Mouse (Mus musculus) heart, embryonic 13.5 days (tissue): ENCODE measurements around the gene Gm49394. TPM values are rescaled to one million over a fixed set of nuclear protein-coding genes. Genes with fewer than 3 reads are reported as not detected.

ENCODE experiments used
- ATAC-seq: fragments of 200-750 bp; cut with Nextera tagmentation; 2 replicates; pipeline ENCODE4 v1.8.0; 2017; ENCODE audit warnings: moderate TSS enrichment; ENCODE audit not compliant: insufficient number of reproducible peaks, low FRiP score, low TSS enrichment; ENCODE audit errors: extremely low read depth
- H3K27ac ChIP-seq: fragments of 300-500 bp; sonication (generic); replicated peaks from 2 replicates; pipeline ENCODE4 v1.5.1; 2015; ENCODE audit warnings: moderate library complexity, mild to moderate bottlenecking, inconsistent platforms
- H3K27me3 ChIP-seq: fragments of 300-500 bp; sonication (generic); replicated peaks from 2 replicates; pipeline ENCODE4 v1.6.1; 2015; ENCODE audit warnings: mild to moderate bottlenecking, inconsistent platforms
- H3K36me3 ChIP-seq: fragments of 300-500 bp; sonication (generic); 2 replicates; pipeline ENCODE4 v1.6.1; 2015; ENCODE audit warnings: mild to moderate bottlenecking, inconsistent platforms
- H3K4me1 ChIP-seq: fragments of 300-500 bp; sonication (generic); 2 replicates; pipeline ENCODE4 v1.6.1; 2015; ENCODE audit warnings: inconsistent platforms
- H3K4me2 ChIP-seq: fragments of 300-500 bp; sonication (generic); 2 replicates; pipeline ENCODE4 v1.6.1; 2015; ENCODE audit warnings: inconsistent platforms, mild to moderate bottlenecking, moderate library complexity
- H3K4me3 ChIP-seq: fragments of 300-500 bp; sonication (generic); 2 replicates; pipeline ENCODE4 v1.5.1; 2015; ENCODE audit warnings: moderate library complexity, mild to moderate bottlenecking, inconsistent platforms
- H3K9ac ChIP-seq: fragments of 300-500 bp; sonication (generic); 2 replicates; pipeline ENCODE4 v1.6.1; 2015; ENCODE audit warnings: inconsistent platforms, mild to moderate bottlenecking, moderate library complexity
- H3K9me3 ChIP-seq: fragments of 300-500 bp; sonication (generic); 2 replicates; pipeline ENCODE4 v1.6.1; 2016; ENCODE audit warnings: inconsistent platforms
- WGBS: fragments of 180-500 bp; shearing (Covaris S2); methylation state at CpG from one replicate; pipeline ENCODE4 v1.1.7; 2015; ENCODE audit warnings: mixed read lengths; 5-methylcytosine and 5-hydroxymethylcytosine counted together
- polyA plus RNA-seq: library from polyadenylated mRNA; unstranded; fragments of >200 nt; fragmentation: Nextera tagmentation; extraction: Ambion mirVana; gene quantifications from 2 replicates; pipeline ENCODE4 v1.2.1, GENCODE M21; 2015

Gm49394 gene
- polyA plus RNA-seq = 0.04 and 0.05 TPM in 2 replicates

- H3K9me3 ChIP-seq = peaks cover 38% of the 10 kb centered on the region
- H3K9ac ChIP-seq = no peak within 1 kb of the TSS
- no peak within 1 kb of the TSS for H3K4me3 ChIP-seq
- no peak within 1 kb of the TSS for H3K27ac ChIP-seq
- peaks cover 19% of the 10 kb centered on the region for H3K27me3 ChIP-seq
- peaks cover 54% of the 10 kb centered on the region for H3K36me3 ChIP-seq
- no peak for ATAC-seq
- 0 out of 2 replicates have a peak, but pooled peaks cover 9% of the 10 kb centered on the region for H3K4me1 ChIP-seq
- WGBS = 76% methylated on average over 23 of the region's 23 CpGs
- H3K4me2 ChIP-seq = no peak within 1 kb of the TSS
These were observed at the start of gene Gm49394 for GRCm38 (mm10) chr7:142669751-142670625. Gene Gm49394 (minus strand): TSS chr7:142669942.

- Histone ChIP-seq H3K4me3 (peak overlapping the region; percentile 32), H3K27me3 (no peaks in the 10 kb centered on the region), H3K4me2 (peak overlapping the region; percentile 65), H3K36me3 (no peaks in the 10 kb centered on the region), H3K4me1 (no peaks in the 10 kb centered on the region), H3K9me3 (no peaks in the 10 kb centered on the region), H3K9ac (peak overlapping the region; percentile 71), H3K27ac (no peak overlapping the region)
- 15% methylated on average over 8 of the region's 8 CpGs for WGBS
- no peak for ATAC-seq
These were observed 45.2 kb upstream of the Gm49394 start for GRCm38 (mm10) chr7:142714783-142715498.

- Histone ChIP-seq H3K4me1 (no peaks in the 10 kb centered on the region), H3K36me3 (no peaks in the 10 kb centered on the region), H3K4me2 (no peak overlapping the region), H3K9me3 (no peaks in the 10 kb centered on the region), H3K9ac (no peak overlapping the region), H3K4me3 (no peak overlapping the region), H3K27me3 (no peaks in the 10 kb centered on the region), H3K27ac (no peak overlapping the region)
- no peak for ATAC-seq
- WGBS = 83% methylated on average over 2 of the region's 2 CpGs
These were observed 37.1 kb upstream of the Gm49394 start for GRCm38 (mm10) chr7:142706873-142707272.

GRCm38 (mm10) chr7:142699334-142699860 is 29.7 kb upstream of the Gm49394 start:
- no peak for ATAC-seq
- WGBS = 54% methylated on average over 5 of the region's 5 CpGs
- Histone ChIP-seq H3K27me3 (no peaks in the 10 kb centered on the region), H3K27ac (no peak overlapping the region), H3K9ac (no peak overlapping the region), H3K4me2 (no peak overlapping the region), H3K4me3 (no peak overlapping the region), H3K36me3 (no peaks in the 10 kb centered on the region), H3K4me1 (no peaks in the 10 kb centered on the region), H3K9me3 (no peaks in the 10 kb centered on the region)

- Histone ChIP-seq H3K36me3 (no peaks in the 10 kb centered on the region), H3K4me3 (no peak overlapping the region), H3K27me3 (no peaks in the 10 kb centered on the region), H3K4me2 (no peak overlapping the region), H3K4me1 (0 out of 2 replicates have a peak, but pooled peaks cover 4% of the 10 kb centered on the region), H3K9ac (no peak overlapping the region), H3K9me3 (no peaks in the 10 kb centered on the region), H3K27ac (no peak overlapping the region)
- ATAC-seq = no peak
- WGBS = 81% methylated on average over 3 of the region's 3 CpGs
These were observed 8.9 kb upstream of the Gm49394 start for GRCm38 (mm10) chr7:142678611-142679010.

- Histone ChIP-seq H3K9me3 (peaks cover 14% of the 10 kb centered on the region), H3K27me3 (no peaks in the 10 kb centered on the region), H3K4me1 (0 out of 2 replicates have a peak, but pooled peaks cover 4% of the 10 kb centered on the region), H3K4me2 (no peak overlapping the region), H3K9ac (no peak overlapping the region), H3K36me3 (peaks cover 6% of the 10 kb centered on the region; the same call in 1 of the 2 replicates), H3K4me3 (no peak overlapping the region), H3K27ac (no peak overlapping the region)
- 4% methylated on average over 3 of the region's 3 CpGs for WGBS
- no peak for ATAC-seq
These were observed 5.9 kb upstream of the Gm49394 start for GRCm38 (mm10) chr7:142675644-142676043.

GRCm38 (mm10) chr7:142675141-142675540 is 5.4 kb upstream of the Gm49394 start:
- Histone ChIP-seq H3K9ac (no peak overlapping the region), H3K4me3 (no peak overlapping the region), H3K27ac (no peak overlapping the region), H3K27me3 (no peaks in the 10 kb centered on the region), H3K4me1 (0 out of 2 replicates have a peak, but pooled peaks cover 4% of the 10 kb centered on the region), H3K36me3 (peaks cover 6% of the 10 kb centered on the region), H3K4me2 (no peak overlapping the region), H3K9me3 (peaks cover 18% of the 10 kb centered on the region)
- no peak for ATAC-seq
- 66% methylated on average over 6 of the region's 6 CpGs for WGBS

- WGBS = 15% methylated on average over 4 of the region's 4 CpGs
- H3K27ac ChIP-seq = no peak overlapping the region
- no peaks in the 10 kb centered on the region for H3K27me3 ChIP-seq
- peaks cover 36% of the 10 kb centered on the region for H3K36me3 ChIP-seq
- no peak overlapping the region for H3K9ac ChIP-seq
- 0 out of 2 replicates have a peak, but pooled peaks cover 4% of the 10 kb centered on the region for H3K4me1 ChIP-seq
- ATAC-seq = no peak
- H3K4me2 ChIP-seq = no peak overlapping the region
- H3K4me3 ChIP-seq = no peak overlapping the region
- peaks cover 38% of the 10 kb centered on the region for H3K9me3 ChIP-seq
These were observed 2.4 kb upstream of the Gm49394 start for GRCm38 (mm10) chr7:142672120-142672519.

GRCm38 (mm10) chr7:142671067-142671466 is 1.3 kb upstream of the Gm49394 start:
- Histone ChIP-seq H3K4me1 (0 out of 2 replicates have a peak, but pooled peaks cover 4% of the 10 kb centered on the region), H3K36me3 (peaks cover 46% of the 10 kb centered on the region), H3K27ac (no peak overlapping the region), H3K9ac (no peak overlapping the region), H3K4me2 (no peak overlapping the region), H3K9me3 (peaks cover 38% of the 10 kb centered on the region), H3K4me3 (no peak overlapping the region), H3K27me3 (peaks cover 8% of the 10 kb centered on the region)
- WGBS = 91% methylated on average over 1 of the region's 1 CpGs
- ATAC-seq = no peak

GRCm38 (mm10) chr7:142668328-142668727 is 1.4 kb downstream of the Gm49394 start:
- peaks cover 35% of the 10 kb centered on the region for H3K27me3 ChIP-seq
- no peak overlapping the region for H3K27ac ChIP-seq
- H3K4me1 ChIP-seq = peaks cover 21% of the 10 kb centered on the region; the same call in 1 of the 2 replicates
- WGBS = 100% methylated on average over 1 of the region's 1 CpGs
- no peak overlapping the region for H3K4me2 ChIP-seq
- no peak overlapping the region for H3K9ac ChIP-seq
- peaks cover 38% of the 10 kb centered on the region for H3K9me3 ChIP-seq
- no peak for ATAC-seq
- peaks cover 54% of the 10 kb centered on the region for H3K36me3 ChIP-seq
- no peak overlapping the region for H3K4me3 ChIP-seq

- H3K36me3 ChIP-seq = peaks cover 54% of the 10 kb centered on the region
- no peak overlapping the region for H3K4me2 ChIP-seq
These were observed 2.2 kb downstream of the Gm49394 start for GRCm38 (mm10) chr7:142667521-142667920.

More at GRCm38 (mm10) chr7:142667521-142667920, 2.2 kb downstream of the Gm49394 start:
- Histone ChIP-seq H3K9me3 (peaks cover 38% of the 10 kb centered on the region), H3K27ac (no peak overlapping the region), H3K27me3 (peaks cover 43% of the 10 kb centered on the region), H3K4me1 (peaks cover 21% of the 10 kb centered on the region; the same call in 1 of the 2 replicates), H3K4me3 (no peak overlapping the region), H3K9ac (no peak overlapping the region)
- 89% methylated on average over 18 of the region's 18 CpGs for WGBS
- ATAC-seq = no peak
